Mouse (Mus musculus): ENCODE data around the gene Hdac4. TPM values are rescaled to one million over a fixed set of nuclear protein-coding genes. Genes with fewer than 3 reads are reported as not detected.

The Hdac4 gene
- polyA plus RNA-seq, 1 experiment from 2014 or later: 11.3 TPM

- ATAC-seq: no peak
Measured at GRCm38 (mm10) chr1:91962256-91962655, 233.2 kb downstream of the Hdac4 start.

GRCm38 (mm10) chr1:91961231-91961630, 234.3 kb downstream of the Hdac4 start:
- Histone ChIP-seq H3K4me1 (ENCODE audit: control insufficient read depth, insufficient read depth, low read length) (no peaks in the 10 kb centered on the region), H3K27me3 (replicated peaks; ENCODE audit: control insufficient read depth, insufficient read depth, low read length) (no peaks in the 10 kb centered on the region), H3K27ac (ENCODE audit: low read length) (no peak overlapping the region), H3K9me3 (ENCODE audit: control insufficient read depth, low read length) (no peaks in the 10 kb centered on the region), H3K4me2 (ENCODE audit: low read depth, low read length) (no peak overlapping the region), H3K9ac (ENCODE audit: low read depth, low read length) (no peak overlapping the region), H3K36me3 (ENCODE audit: control insufficient read depth, insufficient read depth, low read length) (peaks cover 3% of the 10 kb centered on the region; the same call in 1 of the 2 replicates), H3K4me3 (ENCODE audit: low read length) (no peak overlapping the region)
- ATAC-seq: no peak
- WGBS: 71% methylated on average over 8 of the region's 8 CpGs

More at GRCm38 (mm10) chr1:91962256-91962655, 233.2 kb downstream of the Hdac4 start:
- Histone ChIP-seq H3K9me3 (ENCODE audit: control insufficient read depth, low read length) (no peaks in the 10 kb centered on the region), H3K4me1 (ENCODE audit: control insufficient read depth, insufficient read depth, low read length) (no peaks in the 10 kb centered on the region), H3K9ac (ENCODE audit: low read depth, low read length) (no peak overlapping the region), H3K27me3 (replicated peaks; ENCODE audit: control insufficient read depth, insufficient read depth, low read length) (no peaks in the 10 kb centered on the region), H3K4me2 (ENCODE audit: low read depth, low read length) (no peak overlapping the region), H3K27ac (ENCODE audit: low read length) (no peak overlapping the region), H3K36me3 (ENCODE audit: control insufficient read depth, insufficient read depth, low read length) (peaks cover 3% of the 10 kb centered on the region; the same call in 1 of the 2 replicates), H3K4me3 (ENCODE audit: low read length) (no peak overlapping the region)
- 65% methylated on average over 1 of the region's 1 CpGs for WGBS

- Histone ChIP-seq H3K27ac (ENCODE audit: low read length) (no peak overlapping the region), H3K4me1 (ENCODE audit: control insufficient read depth, insufficient read depth, low read length) (no peaks in the 10 kb centered on the region), H3K9ac (ENCODE audit: low read depth, low read length) (no peak overlapping the region), H3K4me2 (ENCODE audit: low read depth, low read length) (no peak overlapping the region), H3K4me3 (ENCODE audit: low read length) (no peak overlapping the region), H3K36me3 (ENCODE audit: control insufficient read depth, insufficient read depth, low read length) (peaks cover 3% of the 10 kb centered on the region), H3K9me3 (ENCODE audit: control insufficient read depth, low read length) (no peaks in the 10 kb centered on the region), H3K27me3 (replicated peaks; ENCODE audit: control insufficient read depth, insufficient read depth, low read length) (no peaks in the 10 kb centered on the region)
- WGBS: 88% methylated on average over 3 of the region's 3 CpGs
- ATAC-seq: no peak
Measured at GRCm38 (mm10) chr1:91959891-91960290, 235.6 kb downstream of the Hdac4 start.

GRCm38 (mm10) chr1:91959044-91959443, 236.5 kb downstream of the Hdac4 start:
- no peaks in the 10 kb centered on the region for H3K9me3 ChIP-seq (ENCODE audit: control insufficient read depth, low read length)
- ATAC-seq: no peak
- no peak overlapping the region for H3K4me3 ChIP-seq (ENCODE audit: low read length)
- H3K4me1 ChIP-seq (ENCODE audit: control insufficient read depth, insufficient read depth, low read length): no peaks in the 10 kb centered on the region
- H3K9ac ChIP-seq (ENCODE audit: low read depth, low read length): no peak overlapping the region
- H3K27ac ChIP-seq (ENCODE audit: low read length): no peak overlapping the region
- H3K4me2 ChIP-seq (ENCODE audit: low read depth, low read length): no peak overlapping the region
- 89% methylated on average over 5 of the region's 5 CpGs for WGBS
- no peaks in the 10 kb centered on the region; the same call in none of the 2 replicates for H3K36me3 ChIP-seq (ENCODE audit: control insufficient read depth, insufficient read depth, low read length)
- no peaks in the 10 kb centered on the region for H3K27me3 ChIP-seq (replicated peaks; ENCODE audit: control insufficient read depth, insufficient read depth, low read length)

- no peak overlapping the region for H3K4me3 ChIP-seq (ENCODE audit: low read length)
- 64% methylated on average over 4 of the region's 4 CpGs for WGBS
- H3K9me3 ChIP-seq (ENCODE audit: control insufficient read depth, low read length): no peaks in the 10 kb centered on the region
- no peak overlapping the region for H3K9ac ChIP-seq (ENCODE audit: low read depth, low read length)
- H3K4me2 ChIP-seq (ENCODE audit: low read depth, low read length): no peak overlapping the region
- no peaks in the 10 kb centered on the region for H3K4me1 ChIP-seq (ENCODE audit: control insufficient read depth, insufficient read depth, low read length)
- H3K27ac ChIP-seq (ENCODE audit: low read length): no peak overlapping the region
- H3K36me3 ChIP-seq (ENCODE audit: control insufficient read depth, insufficient read depth, low read length): no peaks in the 10 kb centered on the region; the same call in none of the 2 replicates
- ATAC-seq: 0 out of 2 replicates have a peak, but pooled peaks have one; percentile 26
- H3K27me3 ChIP-seq (replicated peaks; ENCODE audit: control insufficient read depth, insufficient read depth, low read length): no peaks in the 10 kb centered on the region
Measured at GRCm38 (mm10) chr1:91956229-91956628, 239.3 kb downstream of the Hdac4 start.

- ATAC-seq: no peak
Measured at GRCm38 (mm10) chr1:91954954-91955353, 240.5 kb downstream of the Hdac4 start.

GRCm38 (mm10) chr1:91952912-91953311, 242.6 kb downstream of the Hdac4 start:
- H3K9me3 ChIP-seq (ENCODE audit: control insufficient read depth, low read length): no peaks in the 10 kb centered on the region
- H3K27me3 ChIP-seq (replicated peaks; ENCODE audit: control insufficient read depth, insufficient read depth, low read length): no peaks in the 10 kb centered on the region
- no peaks in the 10 kb centered on the region for H3K4me1 ChIP-seq (ENCODE audit: control insufficient read depth, insufficient read depth, low read length)
- no peak overlapping the region for H3K9ac ChIP-seq (ENCODE audit: low read depth, low read length)
- no peak for ATAC-seq
- H3K36me3 ChIP-seq (ENCODE audit: control insufficient read depth, insufficient read depth, low read length): no peaks in the 10 kb centered on the region; the same call in 1 of the 2 replicates
- no peak overlapping the region for H3K4me3 ChIP-seq (ENCODE audit: low read length)
- no peak overlapping the region for H3K27ac ChIP-seq (ENCODE audit: low read length)
- no peak overlapping the region for H3K4me2 ChIP-seq (ENCODE audit: low read depth, low read length)
- 83% methylated on average over 6 of the region's 6 CpGs for whole genome bisulfite sequencing

More at GRCm38 (mm10) chr1:91954954-91955353, 240.5 kb downstream of the Hdac4 start:
- Histone ChIP-seq H3K4me2 (ENCODE audit: low read depth, low read length) (no peak overlapping the region), H3K27me3 (replicated peaks; ENCODE audit: control insufficient read depth, insufficient read depth, low read length) (no peaks in the 10 kb centered on the region), H3K36me3 (ENCODE audit: control insufficient read depth, insufficient read depth, low read length) (no peaks in the 10 kb centered on the region; the same call in none of the 2 replicates), H3K4me1 (ENCODE audit: control insufficient read depth, insufficient read depth, low read length) (no peaks in the 10 kb centered on the region), H3K9me3 (ENCODE audit: control insufficient read depth, low read length) (no peaks in the 10 kb centered on the region), H3K4me3 (ENCODE audit: low read length) (no peak overlapping the region), H3K9ac (ENCODE audit: low read depth, low read length) (no peak overlapping the region), H3K27ac (ENCODE audit: low read length) (no peak overlapping the region)
- 92% methylated on average over 5 of the region's 5 CpGs for WGBS

GRCm38 (mm10) chr1:91947441-91947840, 248.1 kb downstream of the Hdac4 start:
- no peak for ATAC-seq
- WGBS: 94% methylated on average over 7 of the region's 7 CpGs
- H3K4me3 ChIP-seq (ENCODE audit: low read length): no peak overlapping the region
- H3K9ac ChIP-seq (ENCODE audit: low read depth, low read length): no peak overlapping the region
- no peaks in the 10 kb centered on the region for H3K4me1 ChIP-seq (ENCODE audit: control insufficient read depth, insufficient read depth, low read length)
- no peaks in the 10 kb centered on the region for H3K27me3 ChIP-seq (replicated peaks; ENCODE audit: control insufficient read depth, insufficient read depth, low read length)
- no peaks in the 10 kb centered on the region for H3K9me3 ChIP-seq (ENCODE audit: control insufficient read depth, low read length)
- H3K4me2 ChIP-seq (ENCODE audit: low read depth, low read length): no peak overlapping the region
- H3K27ac ChIP-seq (ENCODE audit: low read length): no peak overlapping the region
- H3K36me3 ChIP-seq (ENCODE audit: control insufficient read depth, insufficient read depth, low read length): 0 out of 2 replicates have a peak, but pooled peaks cover 3% of the 10 kb centered on the region

GRCm38 (mm10) chr1:91942583-91942982, 252.9 kb downstream of the Hdac4 start:
- Histone ChIP-seq H3K9me3 (ENCODE audit: control insufficient read depth, low read length) (no peaks in the 10 kb centered on the region), H3K9ac (ENCODE audit: low read depth, low read length) (no peak overlapping the region), H3K36me3 (ENCODE audit: control insufficient read depth, insufficient read depth, low read length) (0 out of 2 replicates have a peak, but pooled peaks cover 3% of the 10 kb centered on the region), H3K4me1 (ENCODE audit: control insufficient read depth, insufficient read depth, low read length) (no peaks in the 10 kb centered on the region), H3K27me3 (replicated peaks; ENCODE audit: control insufficient read depth, insufficient read depth, low read length) (no peaks in the 10 kb centered on the region), H3K4me3 (ENCODE audit: low read length) (no peak overlapping the region), H3K27ac (ENCODE audit: low read length) (no peak overlapping the region), H3K4me2 (ENCODE audit: low read depth, low read length) (no peak overlapping the region)
- 76% methylated on average over 2 of the region's 2 CpGs for WGBS
- ATAC-seq: no peak

GRCm38 (mm10) chr1:91942031-91942430, 253.5 kb downstream of the Hdac4 start:
- 0 out of 2 replicates have a peak, but pooled peaks cover 3% of the 10 kb centered on the region for H3K36me3 ChIP-seq (ENCODE audit: control insufficient read depth, insufficient read depth, low read length)
- no peak overlapping the region for H3K4me3 ChIP-seq (ENCODE audit: low read length)
- no peak for ATAC-seq
- no peaks in the 10 kb centered on the region for H3K4me1 ChIP-seq (ENCODE audit: control insufficient read depth, insufficient read depth, low read length)
- H3K9ac ChIP-seq (ENCODE audit: low read depth, low read length): no peak overlapping the region
- 52% methylated on average over 3 of the region's 3 CpGs for WGBS
- no peaks in the 10 kb centered on the region for H3K9me3 ChIP-seq (ENCODE audit: control insufficient read depth, low read length)
- no peaks in the 10 kb centered on the region for H3K27me3 ChIP-seq (replicated peaks; ENCODE audit: control insufficient read depth, insufficient read depth, low read length)
- H3K4me2 ChIP-seq (ENCODE audit: low read depth, low read length): no peak overlapping the region
- H3K27ac ChIP-seq (ENCODE audit: low read length): no peak overlapping the region

Measured in intestine, embryonic 16.5 days (tissue).